Mouse (Mus musculus): ENCODE measurements around the gene Nox3. TPM values are rescaled to one million over a fixed set of nuclear protein-coding genes. Genes with fewer than 3 reads are reported as not detected.
A peak's percentile ranks its signal among the peaks of the same experiment; 100 is the strongest.

The Nox3 gene
- not detected in 2 replicates for polyA plus RNA-seq (2015; fragmentation: Nextera tagmentation; extraction: Ambion mirVana)

- no peak for ATAC-seq (ENCODE audit: low FRiP score)
- Histone ChIP-seq H3K4me3 (replicated peaks) (no peak within 1 kb of the TSS), H3K27me3 (replicated peaks) (no peaks in the 10 kb centered on the region)
Observed at GRCm38 (mm10) chr17:3696161-3696560, at the start of gene Nox3. Nox3 (minus strand) TSS chr17:3696261.

DNA sequence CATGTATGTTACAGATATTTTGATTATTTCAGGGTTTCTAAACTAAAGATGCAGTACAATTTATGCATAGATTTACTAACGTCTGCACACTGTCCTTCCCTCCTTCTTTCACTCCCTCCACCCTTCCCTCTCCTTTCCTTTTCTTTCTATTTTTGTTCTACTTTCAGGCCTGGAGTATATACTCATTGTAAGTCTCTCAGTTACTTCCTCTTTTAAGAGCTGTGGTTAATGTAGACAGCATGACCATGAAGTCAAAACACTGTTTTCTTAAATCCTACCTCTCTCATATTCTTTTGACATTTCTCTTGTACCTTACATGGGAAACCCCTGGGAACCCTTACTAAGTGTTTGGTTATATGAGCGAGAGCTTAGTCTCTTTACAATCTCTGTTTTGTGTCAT lies 48.3 kb upstream of the Nox3 start:
- H3K27ac ChIP-seq (replicated peaks) = no peak overlapping the region
- no peak overlapping the region for H3K4me3 ChIP-seq (replicated peaks)
- H3K4me2 ChIP-seq = no peak overlapping the region
- H3K9me3 ChIP-seq (replicated peaks) = no peaks in the 10 kb centered on the region
- no peak for ATAC-seq (ENCODE audit: low FRiP score)
- no peak overlapping the region for H3K9ac ChIP-seq (replicated peaks)
- no peaks in the 10 kb centered on the region for H3K36me3 ChIP-seq
- H3K4me1 ChIP-seq = no peaks in the 10 kb centered on the region
- 82% methylated on average over 2 of the region's 2 CpGs for WGBS
- no peaks in the 10 kb centered on the region for H3K27me3 ChIP-seq (replicated peaks)

More at GRCm38 (mm10) chr17:3696161-3696560, at the start of gene Nox3:
- H3K9ac ChIP-seq (replicated peaks) = no peak within 1 kb of the TSS
- H3K4me2 ChIP-seq = no peak within 1 kb of the TSS
- no peak within 1 kb of the TSS for H3K27ac ChIP-seq (replicated peaks)
- WGBS = 94% methylated on average over 9 of the region's 9 CpGs
- peaks cover 1% of the 10 kb centered on the region; the same call in 1 of the 2 replicates for H3K4me1 ChIP-seq
- no peaks in the 10 kb centered on the region for H3K36me3 ChIP-seq
- no peaks in the 10 kb centered on the region for H3K9me3 ChIP-seq (replicated peaks)

GRCm38 (mm10) chr17:3736936-3737335 lies 40.9 kb upstream of the Nox3 start:
- H3K4me3 ChIP-seq (replicated peaks) = no peak overlapping the region
- H3K9ac ChIP-seq (replicated peaks) = no peak overlapping the region
- ATAC-seq (ENCODE audit: low FRiP score) = no peak
- no peak overlapping the region for H3K27ac ChIP-seq (replicated peaks)
- H3K4me1 ChIP-seq = no peaks in the 10 kb centered on the region
- no peaks in the 10 kb centered on the region for H3K36me3 ChIP-seq
- no peaks in the 10 kb centered on the region for H3K9me3 ChIP-seq (replicated peaks)
- 64% methylated on average over 2 of the region's 2 CpGs for WGBS
- H3K27me3 ChIP-seq (replicated peaks) = no peaks in the 10 kb centered on the region
- no peak overlapping the region for H3K4me2 ChIP-seq

DNA sequence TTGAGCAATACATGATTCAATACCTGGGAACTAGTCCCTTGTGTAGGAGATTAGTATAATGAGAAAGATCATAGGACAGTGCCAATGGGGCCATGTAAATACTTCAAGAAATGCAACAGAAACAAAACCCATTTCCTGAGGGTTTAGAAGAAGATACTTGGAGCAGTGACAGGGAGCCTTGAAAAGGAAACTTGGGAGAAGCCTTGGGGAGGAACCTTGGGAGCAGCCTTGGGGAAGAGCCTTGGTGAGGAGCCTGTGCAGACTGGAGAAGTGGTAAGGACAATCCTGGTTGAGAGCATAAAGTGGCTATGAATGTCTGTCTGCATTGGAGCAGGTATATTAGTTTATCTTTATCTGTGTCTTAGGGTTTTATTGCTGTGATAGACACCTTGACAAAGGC lies 38.2 kb upstream of the Nox3 start:
- H3K36me3 ChIP-seq = no peaks in the 10 kb centered on the region
- H3K4me2 ChIP-seq = no peak overlapping the region
- no peak overlapping the region for H3K9ac ChIP-seq (replicated peaks)
- H3K27ac ChIP-seq (replicated peaks) = no peak overlapping the region
- H3K9me3 ChIP-seq (replicated peaks) = no peaks in the 10 kb centered on the region
- ATAC-seq (ENCODE audit: low FRiP score) = no peak
- no peak overlapping the region for H3K4me3 ChIP-seq (replicated peaks)
- H3K27me3 ChIP-seq (replicated peaks) = no peaks in the 10 kb centered on the region
- H3K4me1 ChIP-seq = no peaks in the 10 kb centered on the region

- no peak for ATAC-seq (ENCODE audit: low FRiP score)
- H3K4me2 ChIP-seq = no peak overlapping the region
- 100% methylated on average over 1 of the region's 1 CpGs for whole genome bisulfite sequencing
Observed at GRCm38 (mm10) chr17:3705350-3705930, 9.4 kb upstream of the Nox3 start.

DNA sequence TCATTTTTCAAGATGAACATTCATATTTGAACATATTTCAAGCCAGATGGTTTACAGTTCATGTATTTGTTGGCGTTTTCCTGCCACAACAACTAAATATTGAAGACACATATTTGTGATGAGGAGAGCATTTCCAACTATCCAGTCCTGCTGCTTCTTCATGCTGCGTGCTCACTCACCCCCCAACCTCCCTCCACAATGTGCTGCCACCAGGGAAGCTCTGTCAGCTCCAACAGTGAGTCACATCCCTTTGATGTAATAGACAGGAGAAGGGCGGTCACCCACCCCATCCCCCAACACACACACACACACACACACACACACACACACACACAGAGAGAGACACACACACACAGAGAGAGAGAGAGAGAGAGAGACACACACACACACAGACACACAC lies 6.3 kb upstream of the Nox3 start:
- no peak overlapping the region for H3K4me3 ChIP-seq (replicated peaks)
- H3K36me3 ChIP-seq = no peaks in the 10 kb centered on the region
- 67% methylated on average over 3 of the region's 3 CpGs for WGBS
- ATAC-seq (ENCODE audit: low FRiP score) = no peak
- no peaks in the 10 kb centered on the region for H3K4me1 ChIP-seq
- no peaks in the 10 kb centered on the region for H3K9me3 ChIP-seq (replicated peaks)
- H3K9ac ChIP-seq (replicated peaks) = no peak overlapping the region
- H3K27me3 ChIP-seq (replicated peaks) = no peaks in the 10 kb centered on the region
- H3K27ac ChIP-seq (replicated peaks) = 0 out of 2 replicates have a peak overlapping the region, but pooled peaks have one; percentile 18
- H3K4me2 ChIP-seq = no peak overlapping the region

More at GRCm38 (mm10) chr17:3705350-3705930, 9.4 kb upstream of the Nox3 start:
- H3K27me3 ChIP-seq (replicated peaks) = no peaks in the 10 kb centered on the region
- no peak overlapping the region for H3K4me3 ChIP-seq (replicated peaks)
- no peaks in the 10 kb centered on the region for H3K4me1 ChIP-seq
- H3K36me3 ChIP-seq = no peaks in the 10 kb centered on the region
- no peak overlapping the region for H3K27ac ChIP-seq (replicated peaks)
- no peak overlapping the region for H3K9ac ChIP-seq (replicated peaks)
- H3K9me3 ChIP-seq (replicated peaks) = no peaks in the 10 kb centered on the region

GRCm38 (mm10) chr17:3692817-3693216 lies 3.2 kb downstream of the Nox3 start:
- Histone ChIP-seq H3K27me3 (replicated peaks) (no peaks in the 10 kb centered on the region), H3K9ac (replicated peaks) (no peak overlapping the region), H3K4me3 (replicated peaks) (no peak overlapping the region), H3K4me2 (no peak overlapping the region), H3K9me3 (replicated peaks) (no peaks in the 10 kb centered on the region), H3K4me1 (peaks cover 13% of the 10 kb centered on the region), H3K27ac (replicated peaks) (no peak overlapping the region), H3K36me3 (no peaks in the 10 kb centered on the region)
- no peak for ATAC-seq (ENCODE audit: low FRiP score)
- WGBS = 47% methylated on average over 8 of the region's 8 CpGs

GRCm38 (mm10) chr17:3690499-3691258 lies 5.4 kb downstream of the Nox3 start:
- Histone ChIP-seq H3K9me3 (replicated peaks) (no peaks in the 10 kb centered on the region), H3K4me3 (replicated peaks) (no peak overlapping the region), H3K36me3 (no peaks in the 10 kb centered on the region), H3K27me3 (replicated peaks) (no peaks in the 10 kb centered on the region), H3K4me1 (peaks cover 13% of the 10 kb centered on the region), H3K27ac (replicated peaks) (peak overlapping the region; percentile 38), H3K9ac (replicated peaks) (no peak overlapping the region), H3K4me2 (0 out of 2 replicates have a peak overlapping the region, but pooled peaks have one; percentile 9)
- WGBS = 33% methylated on average over 8 of the region's 8 CpGs
- peak; percentile 47; the same call in 1 of the 2 replicates for ATAC-seq (ENCODE audit: low FRiP score)

- Histone ChIP-seq H3K9me3 (replicated peaks) (no peaks in the 10 kb centered on the region), H3K27ac (replicated peaks) (no peak overlapping the region), H3K9ac (replicated peaks) (no peak overlapping the region), H3K27me3 (replicated peaks) (no peaks in the 10 kb centered on the region), H3K4me1 (0 out of 2 replicates have a peak, but pooled peaks cover 3% of the 10 kb centered on the region), H3K4me2 (no peak overlapping the region), H3K36me3 (no peaks in the 10 kb centered on the region), H3K4me3 (replicated peaks) (no peak overlapping the region)
- 32% methylated on average over 3 of the region's 3 CpGs for WGBS
- ATAC-seq (ENCODE audit: low FRiP score) = no peak
Observed at GRCm38 (mm10) chr17:3683662-3684061, 12.4 kb downstream of the Nox3 start.

DNA sequence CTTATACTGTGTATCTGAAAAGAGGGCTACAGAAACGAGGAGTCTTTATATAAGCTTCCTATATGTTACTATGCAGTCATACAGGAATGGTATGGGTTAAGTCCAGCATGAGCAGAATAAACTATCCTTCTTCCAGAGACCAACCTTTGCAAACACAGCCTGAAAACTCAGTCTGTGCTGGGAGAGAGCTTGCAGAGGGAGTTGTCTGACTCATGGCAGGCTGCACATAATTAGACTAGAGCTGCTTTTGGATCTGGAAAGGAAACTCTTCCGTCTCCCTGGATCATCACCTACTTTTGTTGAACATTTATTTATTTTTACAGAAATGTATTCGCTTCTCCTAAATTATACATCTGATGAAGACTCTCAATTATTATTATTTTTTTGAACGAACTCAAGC lies 26.8 kb downstream of the Nox3 start:
- no peak overlapping the region for H3K27ac ChIP-seq (replicated peaks)
- H3K4me3 ChIP-seq (replicated peaks) = no peak overlapping the region
- no peaks in the 10 kb centered on the region for H3K36me3 ChIP-seq
- H3K27me3 ChIP-seq (replicated peaks) = no peaks in the 10 kb centered on the region
- no peaks in the 10 kb centered on the region for H3K9me3 ChIP-seq (replicated peaks)
- no peak overlapping the region for H3K9ac ChIP-seq (replicated peaks)
- no peak overlapping the region for H3K4me2 ChIP-seq
- ATAC-seq (ENCODE audit: low FRiP score) = no peak
- 81% methylated on average over 4 of the region's 4 CpGs for WGBS
- no peaks in the 10 kb centered on the region for H3K4me1 ChIP-seq

DNA sequence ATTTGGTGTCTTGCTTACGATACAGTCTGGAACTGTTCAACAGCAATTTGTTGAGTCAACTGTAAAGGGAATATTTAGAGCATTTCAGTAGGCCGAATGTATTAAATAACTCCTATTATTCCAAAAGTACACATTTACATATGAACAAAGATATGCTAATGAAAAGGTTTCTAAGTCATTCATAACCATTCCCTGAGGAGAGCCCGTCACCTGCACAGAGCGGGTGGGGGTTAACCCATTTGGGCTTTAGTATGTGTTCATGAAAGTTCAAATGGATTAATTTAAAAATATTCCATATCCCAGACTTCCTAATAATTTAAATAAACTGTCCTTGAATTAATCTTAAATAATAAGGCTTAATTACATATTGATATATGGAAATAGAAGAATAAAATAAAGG lies 28.8 kb downstream of the Nox3 start:
- no peaks in the 10 kb centered on the region for H3K9me3 ChIP-seq (replicated peaks)
- 75% methylated on average over 4 of the region's 4 CpGs for WGBS
- no peaks in the 10 kb centered on the region for H3K27me3 ChIP-seq (replicated peaks)
- ATAC-seq (ENCODE audit: low FRiP score) = no peak
- no peak overlapping the region for H3K4me3 ChIP-seq (replicated peaks)
- H3K4me2 ChIP-seq = no peak overlapping the region
- H3K4me1 ChIP-seq = no peaks in the 10 kb centered on the region
- no peak overlapping the region for H3K9ac ChIP-seq (replicated peaks)
- no peak overlapping the region for H3K27ac ChIP-seq (replicated peaks)
- H3K36me3 ChIP-seq = no peaks in the 10 kb centered on the region

DNA sequence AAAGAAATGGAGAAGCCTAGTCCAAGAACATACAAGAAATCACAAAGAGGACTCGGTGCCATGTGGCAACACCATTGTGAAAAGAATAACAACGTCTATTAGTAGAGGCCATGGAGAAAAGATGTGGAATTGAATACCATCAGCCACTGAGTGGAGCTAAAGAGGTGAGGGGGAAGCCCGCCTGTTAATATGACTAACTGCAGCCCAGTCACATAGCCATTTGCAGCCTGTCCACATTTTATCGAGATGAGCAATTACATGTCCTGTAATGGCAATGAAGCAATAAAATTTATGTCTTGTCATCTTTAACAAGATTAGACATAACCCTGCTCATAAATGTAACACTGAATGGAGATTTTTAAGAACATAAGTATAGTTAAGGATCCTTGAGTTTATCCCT lies 30.7 kb downstream of the Nox3 start:
- ATAC-seq (ENCODE audit: low FRiP score) = no peak
- Histone ChIP-seq H3K9ac (replicated peaks) (no peak overlapping the region), H3K4me2 (no peak overlapping the region), H3K36me3 (no peaks in the 10 kb centered on the region), H3K9me3 (replicated peaks) (no peaks in the 10 kb centered on the region), H3K4me1 (no peaks in the 10 kb centered on the region), H3K27ac (replicated peaks) (no peak overlapping the region), H3K27me3 (replicated peaks) (no peaks in the 10 kb centered on the region), H3K4me3 (replicated peaks) (no peak overlapping the region)
- 76% methylated on average over 4 of the region's 4 CpGs for WGBS
